Mouse (Mus musculus): Measurements from ENCODE around the gene Olfr1351. TPM values are rescaled to one million over a fixed set of nuclear protein-coding genes. Genes with fewer than 3 reads are reported as not detected.
"Not testable (repeated sequence)": the region's sequence is repeated elsewhere in the genome, so short reads cannot be mapped to it uniquely, and the experiment has no call there.

Gene Olfr1351
- not detected in 2 replicates for total RNA-seq (2014; rRNA removed)
- polyA plus RNA-seq (2015; fragmentation: Nextera tagmentation; extraction: Ambion mirVana), result not detected in 2 replicates

- Histone ChIP-seq H3K9ac (replicated peaks; ENCODE audit: low read length, poor library complexity, severe bottlenecking) (no peak within 1 kb of the TSS), H3K4me2 (ENCODE audit: low read depth, low read length, poor library complexity, severe bottlenecking) (no peak within 1 kb of the TSS), H3K4me1 (ENCODE audit: insufficient read depth, low read length) (no peaks in the 10 kb centered on the region), H3K4me3 (ENCODE audit: low read depth, low read length) (no peak within 1 kb of the TSS), H3K27ac (ENCODE audit: low read depth, low read length) (no peak within 1 kb of the TSS), H3K36me3 (ENCODE audit: insufficient read depth, low read length) (no peaks in the 10 kb centered on the region), H3K9me3 (ENCODE audit: low read length) (no peaks in the 10 kb centered on the region), H3K27me3 (ENCODE audit: insufficient read depth, low read length) (no peaks in the 10 kb centered on the region)
- DNase-seq (ENCODE audit: low spot score), result no peak
- TF ChIP-seq CTCF (IDR thresholded peaks at IDR 0.05), result no peak
- WGBS, result 70% methylated on average over 1 of the region's 1 CpGs
- no peak for ATAC-seq (ENCODE audit: low FRiP score)
Measured at GRCm38 (mm10) chr10:79012172-79012571, at the start of gene Olfr1351. TSS of gene Olfr1351 (plus strand) at chr10:79012472.

GRCm38 (mm10) chr10:78963009-78963408, 49.3 kb upstream of the Olfr1351 start, which contains the start of gene Olfr1353:
TSS of gene Olfr1353 (plus strand) at chr10:78963309.
- H3K9me3 ChIP-seq (ENCODE audit: low read length); H3K9ac ChIP-seq (replicated peaks; ENCODE audit: low read length, poor library complexity, severe bottlenecking); DNase-seq (ENCODE audit: low spot score); H3K27ac ChIP-seq (ENCODE audit: low read depth, low read length); H3K27me3 ChIP-seq (ENCODE audit: insufficient read depth, low read length); H3K36me3 ChIP-seq (ENCODE audit: insufficient read depth, low read length); H3K4me3 ChIP-seq (ENCODE audit: low read depth, low read length); H3K4me1 ChIP-seq (ENCODE audit: insufficient read depth, low read length); H3K4me2 ChIP-seq (ENCODE audit: low read depth, low read length, poor library complexity, severe bottlenecking); ATAC-seq (ENCODE audit: low FRiP score): not testable (repeated sequence)

- Histone ChIP-seq H3K4me3 (ENCODE audit: low read depth, low read length) (no peak within 1 kb of the TSS), H3K27me3 (ENCODE audit: insufficient read depth, low read length) (no peaks in the 10 kb centered on the region), H3K4me1 (ENCODE audit: insufficient read depth, low read length) (no peaks in the 10 kb centered on the region), H3K27ac (ENCODE audit: low read depth, low read length) (no peak within 1 kb of the TSS), H3K4me2 (ENCODE audit: low read depth, low read length, poor library complexity, severe bottlenecking) (no peak within 1 kb of the TSS), H3K9ac (replicated peaks; ENCODE audit: low read length, poor library complexity, severe bottlenecking) (no peak within 1 kb of the TSS), H3K9me3 (ENCODE audit: low read length) (no peaks in the 10 kb centered on the region), H3K36me3 (ENCODE audit: insufficient read depth, low read length) (no peaks in the 10 kb centered on the region)
- no peak for DNase-seq (ENCODE audit: low spot score)
- TF ChIP-seq CTCF (IDR thresholded peaks at IDR 0.05), result no peak
- no peak for ATAC-seq (ENCODE audit: low FRiP score)
Measured at GRCm38 (mm10) chr10:78980750-78981149, 31.5 kb upstream of the Olfr1351 start, which contains the start of gene Olfr1352. TSS of gene Olfr1352 (plus strand) at chr10:78981050.

- Histone ChIP-seq H3K4me3 (ENCODE audit: low read depth, low read length) (no peak within 1 kb of the TSS), H3K4me1 (ENCODE audit: insufficient read depth, low read length) (no peaks in the 10 kb centered on the region), H3K27me3 (ENCODE audit: insufficient read depth, low read length) (no peaks in the 10 kb centered on the region), H3K9ac (replicated peaks; ENCODE audit: low read length, poor library complexity, severe bottlenecking) (no peak within 1 kb of the TSS), H3K27ac (ENCODE audit: low read depth, low read length) (no peak within 1 kb of the TSS), H3K4me2 (ENCODE audit: low read depth, low read length, poor library complexity, severe bottlenecking) (no peak within 1 kb of the TSS), H3K9me3 (ENCODE audit: low read length) (no peaks in the 10 kb centered on the region), H3K36me3 (ENCODE audit: insufficient read depth, low read length) (no peaks in the 10 kb centered on the region)
- DNase-seq (ENCODE audit: low spot score), result no peak
- ATAC-seq (ENCODE audit: low FRiP score), result no peak
- no peak for TF ChIP-seq CTCF (IDR thresholded peaks at IDR 0.05)
Measured at GRCm38 (mm10) chr10:79028441-79028840, 16.2 kb downstream of the Olfr1351 start, which contains the start of gene Olfr57. TSS of gene Olfr57 (plus strand) at chr10:79028741.

GRCm38 (mm10) chr10:79042457-79042856, 30.2 kb downstream of the Olfr1351 start:
- not testable (repeated sequence) for DNase-seq (ENCODE audit: low spot score); H3K4me1 ChIP-seq (ENCODE audit: insufficient read depth, low read length); ATAC-seq (ENCODE audit: low FRiP score); H3K9ac ChIP-seq (replicated peaks; ENCODE audit: low read length, poor library complexity, severe bottlenecking); H3K27ac ChIP-seq (ENCODE audit: low read depth, low read length); H3K36me3 ChIP-seq (ENCODE audit: insufficient read depth, low read length); H3K4me2 ChIP-seq (ENCODE audit: low read depth, low read length, poor library complexity, severe bottlenecking); H3K27me3 ChIP-seq (ENCODE audit: insufficient read depth, low read length); H3K4me3 ChIP-seq (ENCODE audit: low read depth, low read length); H3K9me3 ChIP-seq (ENCODE audit: low read length)
- 81% methylated on average over 2 of the region's 2 CpGs for WGBS

GRCm38 (mm10) chr10:79057370-79057769, 45.1 kb downstream of the Olfr1351 start:
- H3K4me3 ChIP-seq (ENCODE audit: low read depth, low read length); H3K4me2 ChIP-seq (ENCODE audit: low read depth, low read length, poor library complexity, severe bottlenecking); H3K27me3 ChIP-seq (ENCODE audit: insufficient read depth, low read length); H3K36me3 ChIP-seq (ENCODE audit: insufficient read depth, low read length); H3K27ac ChIP-seq (ENCODE audit: low read depth, low read length); H3K9me3 ChIP-seq (ENCODE audit: low read length); H3K9ac ChIP-seq (replicated peaks; ENCODE audit: low read length, poor library complexity, severe bottlenecking); DNase-seq (ENCODE audit: low spot score); H3K4me1 ChIP-seq (ENCODE audit: insufficient read depth, low read length); ATAC-seq (ENCODE audit: low FRiP score): not testable (repeated sequence)
- WGBS, result 92% methylated on average over 3 of the region's 3 CpGs

Other genes starting within 250 kb of the Olfr1351 start
- 45.9 and 66.1 TPM in 2 replicates for gene Slc1a6, start 232.0 kb upstream of the Olfr1351 start, total RNA-seq (2014; rRNA removed)
- 30.7 and 33.4 TPM in 2 replicates for gene Slc1a6, start 232.0 kb upstream of the Olfr1351 start, polyA plus RNA-seq (2015; fragmentation: Nextera tagmentation; extraction: Ambion mirVana)
- not detected in 2 replicates for gene Olfr1356, start 160.3 kb upstream of the Olfr1351 start, total RNA-seq (2014; rRNA removed)
- 0.05 TPM in 1 of 2 replicates, not detected in the other for gene Olfr1356, start 160.3 kb upstream of the Olfr1351 start, polyA plus RNA-seq (2015; fragmentation: Nextera tagmentation; extraction: Ambion mirVana)
- not detected in 2 replicates for gene Olfr1355, start 136.9 kb upstream of the Olfr1351 start, total RNA-seq (2014; rRNA removed)
- not detected in 2 replicates for gene Olfr1355, start 136.9 kb upstream of the Olfr1351 start, polyA plus RNA-seq (2015; fragmentation: Nextera tagmentation; extraction: Ambion mirVana)
- gene Olfr1354, start 99.3 kb upstream of the Olfr1351 start, total RNA-seq (2014; rRNA removed), result not detected in 2 replicates
- not detected in 2 replicates for gene Olfr1354, start 99.3 kb upstream of the Olfr1351 start, polyA plus RNA-seq (2015; fragmentation: Nextera tagmentation; extraction: Ambion mirVana)
- gene Olfr8, start 61.8 kb upstream of the Olfr1351 start, total RNA-seq (2014; rRNA removed), result not detected in 2 replicates
- gene Olfr8, start 61.8 kb upstream of the Olfr1351 start, polyA plus RNA-seq (2015; fragmentation: Nextera tagmentation; extraction: Ambion mirVana), result not detected in 2 replicates
- not detected in 2 replicates for gene Olfr1353, start 49.2 kb upstream of the Olfr1351 start, total RNA-seq (2014; rRNA removed)
- not detected in 2 replicates for gene Olfr1353, start 49.2 kb upstream of the Olfr1351 start, polyA plus RNA-seq (2015; fragmentation: Nextera tagmentation; extraction: Ambion mirVana)
- gene Olfr1352, start 31.4 kb upstream of the Olfr1351 start, total RNA-seq (2014; rRNA removed), result not detected in 2 replicates
- gene Olfr1352, start 31.4 kb upstream of the Olfr1351 start, polyA plus RNA-seq (2015; fragmentation: Nextera tagmentation; extraction: Ambion mirVana), result 0.10 TPM in 1 of 2 replicates, not detected in the other
- gene Olfr57, start 16.3 kb downstream of the Olfr1351 start, total RNA-seq (2014; rRNA removed), result not detected in 2 replicates
- gene Olfr57, start 16.3 kb downstream of the Olfr1351 start, polyA plus RNA-seq (2015; fragmentation: Nextera tagmentation; extraction: Ambion mirVana), result 0.33 and 0.72 TPM in 2 replicates
- 22.9 and 35.1 TPM in 2 replicates for gene 2610008E11Rik, start 85.1 kb downstream of the Olfr1351 start, total RNA-seq (2014; rRNA removed)
- 24.4 and 26.1 TPM in 2 replicates for gene 2610008E11Rik, start 85.1 kb downstream of the Olfr1351 start, polyA plus RNA-seq (2015; fragmentation: Nextera tagmentation; extraction: Ambion mirVana)
- not detected in 2 replicates for gene Vmn2r80, start 136.3 kb downstream of the Olfr1351 start, total RNA-seq (2014; rRNA removed)
- gene Vmn2r80, start 136.3 kb downstream of the Olfr1351 start, polyA plus RNA-seq (2015; fragmentation: Nextera tagmentation; extraction: Ambion mirVana), result not detected in 2 replicates
- not detected in 2 replicates for gene Vmn2r81, start 235.2 kb downstream of the Olfr1351 start, total RNA-seq (2014; rRNA removed)
- gene Vmn2r81, start 235.2 kb downstream of the Olfr1351 start, polyA plus RNA-seq (2015; fragmentation: Nextera tagmentation; extraction: Ambion mirVana), result not detected in 2 replicates